Mouse (Mus musculus) kidney, postnatal 25 days (tissue): ENCODE results near the gene Zbtb9.
"Not testable (repeated sequence)": the region's sequence is repeated elsewhere in the genome, so short reads cannot be mapped to it uniquely, and the experiment has no call there.

Experiments
- DNase-seq, 2 experiments: peaks; one replicate each; pipeline ENCODE4 v3.0.0; 2021; ENCODE audit warnings: mixed read lengths in 2 of 2

Gene Zbtb9

DNA sequence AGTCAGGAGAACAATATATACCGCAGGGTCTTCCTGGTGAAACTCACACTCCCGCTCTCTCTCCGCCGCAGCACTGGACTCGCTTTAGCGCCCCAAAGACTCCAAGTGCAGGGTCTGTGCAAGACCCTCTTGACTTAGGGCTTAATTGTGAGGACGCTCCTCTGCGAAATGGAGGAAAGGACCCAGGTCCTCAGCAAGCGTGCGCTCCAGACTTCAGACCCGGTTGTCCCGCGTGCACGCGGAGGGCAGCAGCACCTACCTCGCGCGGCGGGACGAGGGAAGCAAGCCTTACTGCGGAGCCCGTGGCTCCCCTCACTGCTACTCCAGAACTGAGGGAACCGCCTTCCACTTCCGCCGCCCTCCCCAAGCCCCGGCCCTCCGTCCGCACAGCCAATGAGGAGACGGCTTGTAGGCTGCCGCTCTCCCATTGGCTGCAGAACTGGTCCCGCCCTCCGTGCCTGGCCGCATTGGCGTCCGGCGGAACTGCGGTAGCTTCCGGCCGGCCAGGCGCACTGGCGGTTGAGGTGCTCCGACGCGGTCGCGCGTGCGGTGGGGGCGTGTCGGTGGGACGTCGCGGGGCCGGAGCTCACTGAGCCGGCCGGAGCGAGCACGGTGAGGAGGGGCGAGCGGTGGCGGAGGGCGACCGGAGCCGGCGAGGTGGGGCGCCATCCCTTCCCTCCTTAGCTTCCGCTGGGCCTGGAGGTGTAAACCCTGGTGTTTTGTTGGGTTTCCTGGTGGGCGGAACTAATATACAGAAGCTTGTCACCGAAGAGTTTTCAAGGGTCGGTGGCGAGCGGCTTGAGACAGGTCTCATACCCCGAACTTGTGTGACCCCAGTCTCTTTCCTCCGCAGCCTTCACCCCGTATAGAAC, at the start of gene Zbtb9:
Gene Zbtb9, plus strand, starts transcription at position 465 of the 872 bp plus-strand sequence.
- peak; percentile 96 to 99 for DNase-seq

DNA sequence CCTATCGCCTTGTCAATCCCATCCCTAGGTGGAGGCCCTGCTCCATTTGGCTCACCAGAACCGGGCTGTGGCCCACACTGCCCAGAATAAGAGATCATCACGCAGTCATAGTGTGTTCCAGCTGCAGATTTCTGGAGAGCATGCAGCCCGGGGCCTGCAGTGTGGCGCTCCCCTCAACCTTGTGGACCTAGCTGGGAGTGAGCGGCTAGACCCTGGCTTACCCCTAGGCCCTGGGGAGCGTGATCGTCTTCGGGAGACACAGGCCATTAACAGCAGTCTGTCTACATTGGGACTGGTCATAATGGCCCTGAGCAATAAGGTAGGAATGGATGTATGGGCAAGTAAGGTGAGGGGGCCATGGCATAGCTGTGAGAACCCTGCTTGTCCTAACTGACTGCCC, 47.6 kb upstream of the Zbtb9 start:
- not testable (repeated sequence) for DNase-seq

DNA sequence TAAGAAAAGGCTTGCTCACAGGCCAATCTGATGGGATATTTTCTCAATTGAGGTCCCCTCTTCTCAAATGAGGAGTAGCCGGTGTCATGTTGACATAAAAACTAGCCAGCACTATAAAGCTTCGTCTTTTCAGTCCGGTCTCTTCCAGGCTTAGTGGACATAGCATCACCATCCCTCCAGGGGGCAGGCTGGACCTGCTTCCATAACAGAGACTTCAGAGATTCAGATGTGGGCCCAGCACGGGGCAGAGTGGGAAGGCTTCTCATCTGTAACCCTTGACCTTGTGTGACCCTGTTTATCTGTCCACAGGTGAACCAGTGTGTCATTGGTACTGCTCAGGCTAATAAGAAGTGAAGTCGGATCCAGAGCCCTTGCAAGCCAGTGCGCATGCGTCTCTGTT, 41.2 kb upstream of the Zbtb9 start:
- DNase-seq: peak; percentile 67 to 80

DNA sequence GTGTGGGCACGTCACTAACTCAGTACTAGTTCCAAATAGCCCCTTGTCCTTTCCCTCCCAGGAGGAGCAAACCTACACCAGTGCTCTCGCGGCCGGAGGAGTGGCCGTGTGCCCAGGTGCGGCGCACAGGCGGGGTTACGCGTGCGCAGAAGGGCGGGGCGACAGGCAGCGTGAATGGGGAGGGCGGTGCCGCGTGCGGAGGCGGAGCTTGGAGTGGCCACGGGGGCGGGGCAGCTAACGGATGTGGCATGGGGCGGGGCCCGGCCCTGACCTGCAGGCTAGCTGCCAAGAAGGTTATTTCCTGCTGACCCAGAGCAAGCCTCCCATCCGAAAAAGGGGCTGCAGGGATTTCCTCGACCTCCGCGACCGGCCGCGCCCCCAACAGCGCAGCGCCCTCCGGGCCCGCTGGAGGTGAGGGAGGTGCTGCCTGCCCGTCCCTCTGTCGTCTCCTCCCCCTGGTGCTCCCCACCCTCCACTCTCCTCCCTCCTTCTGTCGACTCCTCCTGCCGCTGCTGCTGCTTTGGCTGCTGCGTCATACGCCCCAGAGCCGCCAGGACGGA, 40.0 kb upstream of the Zbtb9 start, which contains the start of gene Phf1:
Gene Phf1, plus strand, starts transcription at position 214 of the 560 bp plus-strand sequence.
- DNase-seq: peak; percentile 98 to 99

DNA sequence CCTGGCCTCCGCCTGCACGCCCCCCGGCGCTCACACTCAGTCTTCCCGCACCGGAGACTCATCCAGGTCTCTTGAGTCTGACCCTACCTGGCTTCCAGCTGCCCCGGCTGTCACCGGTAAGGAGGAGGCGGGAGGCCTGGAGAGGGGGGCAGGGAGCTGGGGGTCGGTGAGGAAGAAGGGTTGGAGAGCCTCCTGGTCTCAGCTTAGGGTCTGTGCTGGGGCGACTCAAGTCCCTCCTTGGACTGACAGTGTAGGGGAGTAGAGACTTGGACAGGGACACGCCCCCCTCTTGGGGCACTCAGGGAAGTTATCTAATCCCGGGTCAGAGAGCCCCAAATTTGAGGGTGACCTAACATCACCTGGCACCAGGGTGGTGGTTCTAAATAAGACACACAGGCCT, 39.5 kb upstream of the Zbtb9 start:
- no peak for DNase-seq

DNA sequence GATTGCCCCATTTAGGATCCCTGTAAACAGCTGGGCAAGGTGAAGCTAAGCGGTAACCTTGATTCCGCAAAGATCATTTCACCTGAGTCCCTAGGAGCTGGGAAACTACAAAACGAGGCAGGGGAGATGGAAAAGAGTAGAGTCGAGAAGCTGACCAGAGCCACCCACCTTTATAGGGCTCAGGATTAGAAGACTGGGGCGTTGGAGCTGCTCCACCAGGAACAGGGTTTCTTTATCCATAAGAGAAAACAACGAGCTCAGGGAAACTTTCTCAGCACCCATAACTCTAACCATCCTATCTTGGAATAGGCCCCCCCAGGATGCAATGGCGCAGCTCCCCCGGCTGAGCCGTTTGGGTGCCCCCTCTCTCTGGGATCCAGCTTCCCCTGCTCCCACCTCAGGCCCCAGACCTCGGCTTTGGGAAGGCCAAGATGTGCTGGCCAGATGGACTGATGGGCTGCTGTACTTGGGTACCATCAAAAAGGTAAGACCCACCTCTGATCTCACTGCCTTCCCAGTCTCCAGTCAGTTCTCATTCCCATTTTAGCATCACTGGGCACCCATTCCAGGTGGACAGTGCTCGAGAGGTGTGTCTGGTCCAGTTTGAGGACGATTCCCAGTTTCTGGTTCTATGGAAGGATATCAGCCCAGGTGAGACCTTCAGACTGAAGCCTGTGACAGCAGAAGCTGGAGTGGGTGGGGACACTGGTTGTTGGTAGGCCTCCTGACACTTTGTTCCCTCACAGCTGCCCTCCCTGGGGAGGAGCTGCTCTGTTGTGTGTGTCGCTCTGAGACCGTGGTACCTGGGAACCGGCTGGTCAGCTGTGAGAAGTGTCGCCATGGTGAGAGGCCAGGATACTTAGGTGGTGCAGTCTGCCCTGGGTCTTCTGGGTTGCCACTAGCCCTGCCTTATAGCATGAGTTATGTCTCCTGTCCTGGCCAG, 38.8 kb upstream of the Zbtb9 start:
- peak in 1 of 2 experiments; percentile 33 for DNase-seq

DNA sequence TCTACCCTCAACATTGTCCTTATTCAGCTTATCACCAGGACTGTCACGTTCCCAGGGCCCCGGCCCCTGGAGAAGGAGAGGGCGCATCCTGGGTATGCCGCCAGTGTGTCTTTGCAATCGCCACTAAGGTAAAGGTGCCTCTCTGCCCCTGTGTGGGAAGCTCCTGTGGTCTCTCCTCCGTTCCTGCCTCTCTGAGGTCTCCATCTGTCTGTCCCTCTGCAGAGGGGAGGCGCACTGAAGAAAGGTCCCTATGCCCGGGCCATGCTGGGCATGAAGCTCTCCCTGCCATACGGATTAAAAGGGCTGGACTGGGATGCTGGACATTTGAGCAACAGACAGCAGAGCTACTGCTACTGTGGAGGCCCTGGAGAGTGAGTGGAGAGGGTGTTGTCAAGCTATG, 37.9 kb upstream of the Zbtb9 start:
- DNase-seq: peak in 1 of 2 experiments; percentile 29

DNA sequence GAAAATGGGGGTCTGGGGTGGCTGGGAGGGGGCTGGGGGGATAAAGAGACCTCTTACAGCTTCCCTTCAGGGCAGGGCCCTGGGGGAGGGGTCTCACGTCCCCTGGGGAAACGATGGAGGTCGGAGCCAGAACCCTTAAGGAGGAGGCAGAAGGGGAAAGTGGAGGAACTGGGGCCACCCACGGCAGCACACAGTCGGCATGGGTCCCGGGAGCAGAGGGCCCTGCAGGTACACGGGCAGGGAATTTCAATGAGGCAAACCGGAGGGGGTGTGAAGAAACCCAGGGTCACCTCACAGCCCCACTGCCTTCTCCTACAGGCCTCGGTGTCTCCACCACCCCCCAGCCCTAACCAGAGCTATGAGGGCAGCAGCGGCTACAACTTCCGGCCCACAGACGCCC, 36.5 kb upstream of the Zbtb9 start:
- DNase-seq: peak in 1 of 2 experiments; percentile 32

DNA sequence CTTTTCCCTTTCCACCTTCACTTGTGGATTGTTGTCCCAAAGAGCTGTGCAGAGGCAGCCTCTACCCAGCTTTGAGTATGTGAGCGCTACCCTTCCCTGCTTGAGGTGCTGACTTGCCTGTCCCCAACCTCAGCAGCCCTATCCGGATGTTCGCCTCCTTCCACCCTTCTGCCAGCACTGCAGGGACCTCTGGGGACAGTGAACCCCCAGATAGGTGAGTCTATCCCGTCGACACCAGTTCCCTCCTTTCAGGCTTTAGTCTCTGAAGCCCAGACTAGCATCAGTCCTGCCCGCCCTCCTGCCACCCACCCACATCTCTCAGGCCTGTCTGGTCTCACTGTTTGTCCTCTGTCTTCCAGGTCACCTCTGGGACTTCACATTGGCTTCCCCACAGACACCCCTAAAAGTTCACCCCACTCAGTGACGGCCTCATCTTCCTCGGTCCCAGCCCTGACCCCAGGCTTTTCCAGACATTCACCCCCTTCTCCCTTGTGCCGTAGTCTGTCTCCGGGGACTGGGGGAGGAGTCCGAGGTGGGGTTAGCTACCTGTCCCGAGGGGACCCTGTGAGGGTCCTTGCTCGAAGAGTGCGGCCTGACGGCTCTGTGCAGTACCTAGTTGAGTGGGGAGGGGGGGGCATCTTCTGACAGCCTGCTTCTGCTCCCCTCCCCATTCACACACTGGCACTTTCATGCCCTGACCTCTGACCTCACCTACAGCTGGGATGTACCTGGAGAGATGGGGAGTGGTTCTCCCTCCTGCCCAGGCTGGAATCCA, 35.9 kb upstream of the Zbtb9 start:
- peak in 1 of 2 experiments; percentile 39 for DNase-seq

DNA sequence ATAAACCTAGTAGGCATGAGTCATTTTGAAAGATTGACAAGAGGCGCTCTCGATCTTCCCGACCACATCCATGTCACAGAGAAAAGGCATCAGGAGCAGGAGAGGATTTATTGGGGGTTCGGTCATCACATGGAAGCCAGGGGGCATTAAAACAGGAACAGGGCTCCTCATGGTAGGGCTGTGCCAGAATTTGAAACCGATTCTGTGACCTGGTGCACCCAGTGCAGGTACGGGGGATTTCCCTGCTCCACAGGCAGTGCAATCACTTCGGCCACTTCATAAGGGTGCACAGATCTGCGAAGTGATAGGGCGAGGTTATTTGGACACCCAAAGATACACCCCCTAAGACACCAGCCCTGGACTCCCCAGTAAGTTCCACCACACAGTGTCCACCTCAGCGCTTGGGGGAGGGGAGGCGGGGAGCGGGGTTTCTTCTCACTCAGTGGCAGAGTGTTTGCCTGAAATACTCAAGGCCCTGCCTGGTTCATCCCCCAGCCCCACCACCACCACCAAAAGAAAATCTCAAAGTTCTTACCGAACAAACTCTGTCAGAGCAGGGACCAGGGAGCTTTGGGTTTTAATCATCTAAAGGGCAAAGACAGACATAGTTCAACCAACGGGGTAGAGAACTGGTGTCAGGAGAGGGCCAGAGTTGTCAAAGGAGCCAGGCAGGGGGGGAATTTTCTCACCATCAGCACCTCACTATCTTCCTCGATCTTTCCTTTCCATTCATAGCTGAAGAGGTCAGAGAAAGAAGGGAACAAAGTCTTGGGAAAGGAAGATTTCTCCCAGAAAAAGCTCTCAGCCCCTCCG, 34.9 kb upstream of the Zbtb9 start:
- peak in 1 of 2 experiments; percentile 29 for DNase-seq

DNA sequence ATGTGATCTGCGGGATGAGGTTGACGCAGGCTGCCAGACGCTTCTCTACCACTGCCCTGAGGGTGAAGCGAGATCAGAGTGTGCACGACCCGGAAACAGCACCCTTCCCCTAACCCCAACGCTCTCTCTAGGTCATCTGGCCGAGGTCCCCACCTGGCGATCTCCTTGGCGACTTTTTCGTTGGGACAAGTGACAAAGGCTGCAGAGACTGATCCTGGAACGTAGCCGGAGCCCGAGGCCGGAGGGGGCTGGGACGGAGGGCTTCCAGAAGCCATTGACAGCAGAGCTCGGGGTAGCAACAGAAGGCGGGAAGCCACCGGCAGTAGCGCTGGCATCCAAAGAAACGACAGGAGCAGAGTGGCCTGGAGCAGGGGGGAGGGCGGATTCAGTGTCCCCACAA, 34.2 kb upstream of the Zbtb9 start:
- peak in 1 of 2 experiments; percentile 60 for DNase-seq

DNA sequence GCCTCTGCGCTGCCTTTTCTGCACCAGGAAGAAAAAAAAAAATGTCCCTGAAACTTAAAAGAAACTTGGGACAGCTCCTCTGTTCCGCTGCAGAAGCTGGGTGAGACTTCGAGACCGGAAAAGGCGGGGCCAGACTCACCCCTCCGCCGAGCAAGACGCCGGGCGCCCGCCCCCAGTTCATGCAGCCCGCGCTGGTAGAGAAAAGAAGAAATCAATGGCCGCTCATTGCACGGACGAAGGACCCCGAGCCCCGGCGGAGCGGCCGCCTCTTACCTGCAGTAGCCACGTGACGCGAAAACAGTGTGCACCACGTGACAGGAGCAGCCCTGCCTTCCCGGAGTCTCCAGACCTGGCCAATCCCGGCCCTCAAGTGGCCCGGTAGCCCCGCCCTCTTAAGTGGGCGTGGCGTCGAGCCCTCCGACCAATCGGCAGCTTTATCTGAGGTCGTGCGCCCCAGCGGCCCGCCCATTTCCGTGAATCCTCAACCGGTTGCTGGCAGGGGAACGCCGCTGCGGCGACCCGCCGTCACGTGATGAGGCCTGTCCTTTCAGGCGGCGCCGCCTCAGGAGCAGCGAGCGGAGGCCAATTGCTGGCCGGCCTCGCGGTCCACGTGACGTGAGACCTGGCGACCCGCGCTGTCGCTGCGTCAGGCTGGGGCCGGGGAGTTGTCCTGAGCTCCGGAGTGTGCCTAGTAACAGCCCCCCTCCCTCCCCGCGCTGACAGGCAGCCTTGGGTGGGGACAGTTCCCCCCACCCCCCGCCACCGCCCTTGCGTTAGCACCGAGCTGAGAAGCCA, 33.6 kb upstream of the Zbtb9 start, which contains the start of gene Cuta:
Gene Cuta, minus strand, starts transcription at position 392 of the 795 bp plus-strand sequence.
- peak; percentile 99 to 100 for DNase-seq

DNA sequence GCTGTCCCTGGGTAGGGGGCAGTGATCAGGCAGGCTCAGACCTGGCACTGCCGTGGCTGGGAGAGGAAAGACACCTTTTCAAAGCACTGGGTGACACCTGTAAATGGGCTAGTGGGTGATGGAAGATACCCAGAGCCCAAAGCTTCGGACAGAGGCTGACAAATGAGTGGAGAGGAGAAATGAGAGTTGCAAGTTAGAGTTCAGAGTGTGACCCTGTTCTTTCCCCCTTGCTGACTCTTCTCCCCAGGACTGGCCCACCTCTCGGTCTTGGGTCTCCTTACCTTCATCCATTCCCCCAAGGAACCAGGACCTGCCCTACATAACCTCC, 33.0 kb upstream of the Zbtb9 start:
- no peak for DNase-seq

DNA sequence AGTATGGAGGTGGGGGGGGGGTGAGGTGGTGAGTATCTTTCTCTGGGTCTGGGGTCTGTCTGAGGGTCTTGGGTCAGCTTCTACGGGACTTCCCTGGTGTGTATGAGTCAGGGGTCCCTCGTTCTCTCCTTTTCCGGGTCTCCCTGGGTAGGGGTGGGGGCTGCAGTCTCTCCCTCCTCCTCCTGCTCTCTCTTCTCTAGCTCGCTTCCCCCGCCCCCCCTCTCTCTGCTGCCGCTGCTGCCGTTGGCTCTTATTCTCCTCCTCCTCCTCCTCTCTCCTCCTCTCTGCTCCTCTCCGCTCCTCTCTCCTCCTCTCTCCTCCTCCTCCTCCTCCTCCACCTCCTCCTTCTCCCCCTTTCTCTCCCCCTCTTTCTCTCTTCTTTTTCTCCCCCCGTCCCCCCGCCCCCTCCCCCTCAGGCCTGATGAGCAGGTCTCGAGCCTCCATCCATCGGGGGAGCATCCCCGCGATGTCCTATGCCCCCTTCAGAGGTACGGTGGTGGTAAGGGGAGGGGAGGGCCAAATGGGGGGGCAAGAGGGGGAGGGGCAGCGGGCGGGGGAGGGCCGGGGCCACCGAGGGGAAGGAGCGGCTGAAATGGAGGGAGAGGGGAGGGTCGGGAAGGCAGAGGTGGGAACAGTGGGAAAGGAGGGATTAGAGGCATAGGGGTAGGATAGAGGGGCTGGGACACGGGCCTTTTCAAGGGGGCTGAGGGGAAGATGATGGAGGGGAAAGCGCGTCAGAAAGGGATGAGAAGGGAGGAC, 31.8 kb upstream of the Zbtb9 start, which contains the start of gene Syngap1:
Gene Syngap1, plus strand, starts transcription at position 223 of the 759 bp plus-strand sequence.
- DNase-seq: peak; percentile 52 to 56

DNA sequence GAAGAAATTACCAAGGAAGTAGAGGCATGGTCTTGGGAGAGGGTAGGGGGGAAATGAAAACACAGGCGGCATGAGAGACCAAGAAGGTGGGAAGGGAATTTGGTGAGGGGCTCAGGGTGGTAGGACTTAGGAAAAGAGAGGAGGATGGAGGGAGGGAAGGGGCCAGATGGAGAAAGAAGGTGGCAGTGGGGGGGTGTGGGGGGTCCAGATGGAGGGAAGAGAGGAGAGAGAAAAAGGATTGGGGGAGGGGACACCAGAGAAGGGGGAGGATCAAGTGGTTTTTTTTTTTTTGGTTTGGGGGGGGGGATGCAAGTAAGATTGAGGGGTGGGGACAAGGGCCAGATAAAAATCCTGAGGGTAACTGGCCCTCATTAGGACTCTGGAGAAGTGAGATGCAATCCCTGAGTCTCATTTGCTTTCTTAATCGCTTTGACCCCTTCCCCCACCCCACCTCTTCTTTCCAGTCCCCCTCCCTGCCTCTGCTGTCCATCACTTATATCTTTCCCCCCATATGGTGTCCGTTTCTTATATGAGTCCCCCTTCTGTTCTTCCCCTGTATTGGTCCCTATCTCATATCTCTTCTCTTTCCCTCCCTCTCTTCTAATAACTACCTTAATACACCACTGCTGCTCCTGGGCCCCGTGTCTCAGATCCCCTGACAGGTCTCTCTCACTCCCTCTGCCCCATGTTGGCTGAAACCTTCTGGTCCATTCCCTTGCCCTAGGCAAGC, 31.0 kb upstream of the Zbtb9 start:
- DNase-seq: peak in 1 of 2 experiments; percentile 17

DNA sequence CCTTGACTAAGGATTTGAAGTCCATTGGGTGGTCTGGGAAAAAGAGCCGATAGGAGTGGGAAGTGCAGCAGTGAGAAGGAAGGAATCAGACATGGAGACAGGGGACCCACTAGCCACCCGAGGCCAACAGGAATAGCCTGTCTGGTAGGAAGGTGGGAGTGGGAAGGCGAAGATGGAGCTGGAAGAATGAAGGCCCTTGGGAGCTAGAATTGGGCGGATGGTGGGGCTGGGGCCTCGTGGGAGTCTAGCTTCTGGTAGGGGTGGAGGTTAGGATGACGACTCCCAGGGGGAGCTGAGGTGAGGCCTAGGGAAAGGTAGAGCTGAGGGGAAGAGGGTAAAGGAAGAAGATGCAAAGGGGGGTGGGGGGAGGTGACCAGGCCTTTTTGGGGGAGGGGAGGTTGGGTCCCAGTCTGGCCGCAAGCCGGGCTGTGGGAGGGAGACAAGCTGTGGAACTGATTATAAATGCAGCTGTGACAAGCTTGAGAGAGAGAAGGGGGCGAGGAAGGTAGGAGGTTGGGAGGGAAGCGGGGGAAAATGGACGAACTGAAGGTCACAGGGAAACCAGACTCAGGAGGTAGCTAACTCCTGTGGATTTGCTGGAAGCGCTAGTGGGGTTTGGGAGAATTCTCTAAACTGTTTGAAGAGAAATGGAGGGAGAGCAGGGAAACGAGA, 27.0 kb upstream of the Zbtb9 start:
- DNase-seq: peak in 1 of 2 experiments; percentile 40

DNA sequence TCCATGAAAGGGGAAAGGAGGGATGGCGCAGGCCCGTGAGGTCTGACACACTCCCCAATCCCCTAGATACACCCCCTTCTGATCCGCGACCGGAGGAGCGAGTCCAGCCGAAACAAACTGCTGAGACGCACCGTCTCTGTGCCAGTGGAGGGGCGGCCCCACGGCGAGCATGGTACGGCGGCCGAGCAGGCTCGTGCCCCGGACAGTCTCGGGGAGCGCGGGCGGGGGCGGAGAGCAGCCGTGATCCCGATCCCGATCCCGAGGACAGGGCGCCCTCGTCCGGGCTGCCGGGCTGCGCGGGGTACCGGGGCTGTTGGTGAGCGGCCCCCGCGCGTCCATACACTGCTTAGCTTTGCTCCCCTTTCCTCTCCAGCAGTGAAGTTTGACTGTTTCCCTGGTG, 26.4 kb upstream of the Zbtb9 start:
- DNase-seq: peak; percentile 86 to 95
